Mouse (Mus musculus) myocyte (in vitro differentiated cells): ENCODE measurements around the gene Nhsl1.

Source experiments
- CEBPB ChIP-seq: IDR thresholded peaks from 2 replicates; pipeline ENCODE4 v1.6.1; 2011; ENCODE audit warnings: mild to moderate bottlenecking, moderate library complexity; ENCODE audit not compliant: poor library complexity, insufficient read depth, severe bottlenecking
- E2F4 ChIP-seq: IDR thresholded peaks from one replicate; pipeline ENCODE4 v1.6.1; 2011; ENCODE audit warnings: mild to moderate bottlenecking, control low read depth, moderate library complexity; ENCODE audit not compliant: insufficient read depth
- MAX ChIP-seq: IDR thresholded peaks from one replicate; pipeline ENCODE4 v1.6.1; 2011; ENCODE audit warnings: low read depth, mild to moderate bottlenecking, control low read depth
- MYOD1 ChIP-seq, 3 experiments: IDR thresholded peaks; one replicate each; pipeline ENCODE4 v1.6.1; 2011; ENCODE audit warnings: control low read depth in 2 of 3, low read depth in 2 of 3, mild to moderate bottlenecking in 2 of 3, moderate library complexity in 1 of 3; ENCODE audit not compliant: insufficient read length in 2 of 3, control insufficient read depth in 1 of 3
- MYOG ChIP-seq, 3 experiments: IDR thresholded peaks; one replicate each; pipeline ENCODE4 v1.6.1; 2011; ENCODE audit warnings: control low read depth in 2 of 3, low read depth in 2 of 3, mild to moderate bottlenecking in 2 of 3; ENCODE audit not compliant: insufficient read length in 2 of 3, control insufficient read depth in 1 of 3, insufficient read depth in 1 of 3
- POLR2A ChIP-seq: IDR thresholded peaks from one replicate; pipeline ENCODE4 v1.6.1; 2011; ENCODE audit warnings: low read depth, mild to moderate bottlenecking, control low read depth, moderate library complexity; ENCODE audit not compliant: insufficient read length
- POLR2AphosphoS2 ChIP-seq: IDR thresholded peaks from one replicate; pipeline ENCODE4 v1.6.1; 2011; ENCODE audit warnings: low read depth, control low read depth; ENCODE audit not compliant: insufficient read length
- REST ChIP-seq: IDR thresholded peaks from one replicate; pipeline ENCODE4 v1.6.1; 2011; ENCODE audit warnings: mild to moderate bottlenecking, control low read depth, moderate library complexity; ENCODE audit not compliant: insufficient read depth, insufficient read length
- USF1 ChIP-seq: IDR thresholded peaks from one replicate; pipeline ENCODE4 v1.6.1; 2011; ENCODE audit warnings: low read depth, mild to moderate bottlenecking, control low read depth, moderate library complexity

DNA sequence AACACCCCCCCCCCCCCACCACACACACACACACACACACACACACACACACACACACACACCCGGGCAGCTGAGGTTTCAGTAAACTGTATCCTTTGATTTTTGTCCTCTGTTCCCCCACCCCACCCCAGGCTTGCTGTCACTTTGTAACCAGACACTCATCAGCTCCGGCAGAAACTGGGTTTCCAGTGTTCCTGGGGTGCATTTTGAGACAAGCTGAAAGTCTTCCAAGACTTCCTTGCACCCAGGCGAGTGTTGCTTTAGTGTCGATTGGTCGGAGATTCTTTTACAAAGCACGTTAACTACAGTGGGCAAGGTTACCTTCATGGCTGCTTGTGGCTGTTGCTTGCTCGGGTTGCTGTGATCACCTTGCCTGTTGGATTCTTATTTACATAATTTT is 99.4 kb downstream of the Nhsl1 start:
- TF ChIP-seq POLR2AphosphoS2: no peak
- TF ChIP-seq POLR2A: no peak
- TF ChIP-seq REST: no peak
- TF ChIP-seq USF1: no peak
- no peak for TF ChIP-seq CEBPB
- TF ChIP-seq E2F4: no peak
- no peak for TF ChIP-seq MYOG (IDR thresholded peaks at IDR 0.05; ENCODE audit: control insufficient read depth in 1 of 3, insufficient read depth in 1 of 3, insufficient read length in 2 of 3, low read depth in 2 of 3)
- no peak for TF ChIP-seq MAX
- no peak for TF ChIP-seq MYOD1 (IDR thresholded peaks at IDR 0.05; ENCODE audit: control insufficient read depth in 1 of 3, insufficient read length in 2 of 3, low read depth in 2 of 3)
